Mouse (Mus musculus) limb, embryonic 15.5 days (tissue): ENCODE data around the gene Pfkfb3. TPM values are rescaled to one million over a fixed set of nuclear protein-coding genes. Genes with fewer than 3 reads are reported as not detected.

Experiments
- ATAC-seq: fragments of 200-750 bp; cut with Nextera tagmentation; 2 replicates; pipeline ENCODE4 v1.8.0; 2017; ENCODE audit warnings: low read depth, moderate TSS enrichment; ENCODE audit not compliant: insufficient number of reproducible peaks, low FRiP score, low TSS enrichment
- H3K27ac ChIP-seq: fragments of 300-500 bp; sonication (generic); 2 replicates; pipeline ENCODE4 v1.5.1; 2015; ENCODE audit warnings: moderate library complexity, mild to moderate bottlenecking, inconsistent platforms
- H3K27me3 ChIP-seq: fragments of 300-500 bp; sonication (generic); 2 replicates; pipeline ENCODE4 v1.6.1; 2015; ENCODE audit warnings: inconsistent platforms
- H3K36me3 ChIP-seq: fragments of 300-500 bp; sonication (generic); 2 replicates; pipeline ENCODE4 v1.6.1; 2015; ENCODE audit warnings: inconsistent platforms
- H3K4me1 ChIP-seq: fragments of 300-500 bp; sonication (generic); 2 replicates; pipeline ENCODE4 v1.6.1; 2015; ENCODE audit warnings: inconsistent platforms
- H3K4me2 ChIP-seq: fragments of 300-500 bp; sonication (generic); 2 replicates; pipeline ENCODE4 v1.6.1; 2015; ENCODE audit warnings: mild to moderate bottlenecking, inconsistent platforms
- H3K4me3 ChIP-seq: fragments of 300-500 bp; sonication (generic); 2 replicates; pipeline ENCODE4 v1.5.1; 2015; ENCODE audit warnings: mild to moderate bottlenecking, inconsistent platforms
- H3K9ac ChIP-seq: fragments of 300-500 bp; sonication (generic); 2 replicates; pipeline ENCODE4 v1.6.1; 2015; ENCODE audit warnings: inconsistent platforms
- H3K9me3 ChIP-seq: fragments of 300-500 bp; sonication (generic); 2 replicates; pipeline ENCODE4 v1.6.1; 2016; ENCODE audit warnings: inconsistent platforms
- WGBS: fragments of 180-500 bp; shearing (Covaris S2); methylation state at CpG from one replicate; pipeline ENCODE4 v1.1.7; 2015; 5-methylcytosine and 5-hydroxymethylcytosine counted together
- polyA plus RNA-seq: library from polyadenylated mRNA; unstranded; fragments of >200 nt; fragmentation: Nextera tagmentation; extraction: Ambion mirVana; gene quantifications from 2 replicates; pipeline ENCODE4 v1.2.1, GENCODE M21; 2015

The Pfkfb3 gene
- polyA plus RNA-seq = 16.8 and 18.8 TPM in 2 replicates

DNA sequence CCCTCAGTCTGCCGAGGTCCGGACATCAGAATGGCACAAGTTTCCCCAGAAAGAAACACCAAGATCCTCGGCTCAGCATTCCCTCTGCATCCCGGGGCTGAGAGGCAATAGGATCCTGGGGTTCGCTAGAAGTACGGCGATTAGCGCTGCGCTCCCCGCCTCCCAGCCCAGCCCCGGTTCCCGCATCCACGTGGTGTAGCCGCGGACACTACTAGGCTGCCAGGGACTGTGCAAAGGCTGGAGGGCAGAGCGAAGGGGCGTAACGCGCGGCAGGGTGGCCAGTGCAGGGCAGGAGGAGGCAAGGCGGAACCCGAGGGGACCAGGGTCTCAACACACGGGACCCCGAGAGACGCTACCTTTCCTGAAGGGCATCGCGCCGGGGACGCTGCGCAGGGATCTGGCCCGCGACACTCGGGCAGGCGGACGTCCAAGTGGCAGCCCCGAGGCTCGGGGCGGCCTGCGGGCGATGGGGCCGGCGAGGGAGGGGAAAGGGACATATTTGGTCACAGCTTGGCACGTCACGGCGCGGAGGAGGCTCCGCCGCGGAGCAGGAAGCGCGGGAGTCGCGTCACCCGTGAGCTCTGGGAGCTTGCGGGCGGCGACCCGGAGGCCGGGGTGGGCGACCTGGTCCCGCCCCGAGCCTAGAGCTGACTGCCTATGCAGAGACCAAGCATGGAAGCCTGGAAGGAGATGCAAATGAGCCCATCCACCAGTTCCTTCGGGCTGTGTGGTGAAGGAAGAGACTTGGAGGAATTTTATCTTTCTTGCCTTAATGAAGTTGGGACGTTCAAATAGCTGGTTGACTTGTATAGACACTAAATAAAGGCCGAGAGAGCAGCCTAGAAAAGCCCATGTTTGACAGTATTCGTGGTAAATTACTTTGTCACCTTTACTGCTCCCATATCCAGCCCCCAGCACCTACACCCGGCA is at the start of gene Pfkfb3:
TSS of gene Pfkfb3 (minus strand) at position 607 of the 930 bp plus-strand sequence.
- peaks cover 22% of the 10 kb centered on the region for H3K27me3 ChIP-seq

DNA sequence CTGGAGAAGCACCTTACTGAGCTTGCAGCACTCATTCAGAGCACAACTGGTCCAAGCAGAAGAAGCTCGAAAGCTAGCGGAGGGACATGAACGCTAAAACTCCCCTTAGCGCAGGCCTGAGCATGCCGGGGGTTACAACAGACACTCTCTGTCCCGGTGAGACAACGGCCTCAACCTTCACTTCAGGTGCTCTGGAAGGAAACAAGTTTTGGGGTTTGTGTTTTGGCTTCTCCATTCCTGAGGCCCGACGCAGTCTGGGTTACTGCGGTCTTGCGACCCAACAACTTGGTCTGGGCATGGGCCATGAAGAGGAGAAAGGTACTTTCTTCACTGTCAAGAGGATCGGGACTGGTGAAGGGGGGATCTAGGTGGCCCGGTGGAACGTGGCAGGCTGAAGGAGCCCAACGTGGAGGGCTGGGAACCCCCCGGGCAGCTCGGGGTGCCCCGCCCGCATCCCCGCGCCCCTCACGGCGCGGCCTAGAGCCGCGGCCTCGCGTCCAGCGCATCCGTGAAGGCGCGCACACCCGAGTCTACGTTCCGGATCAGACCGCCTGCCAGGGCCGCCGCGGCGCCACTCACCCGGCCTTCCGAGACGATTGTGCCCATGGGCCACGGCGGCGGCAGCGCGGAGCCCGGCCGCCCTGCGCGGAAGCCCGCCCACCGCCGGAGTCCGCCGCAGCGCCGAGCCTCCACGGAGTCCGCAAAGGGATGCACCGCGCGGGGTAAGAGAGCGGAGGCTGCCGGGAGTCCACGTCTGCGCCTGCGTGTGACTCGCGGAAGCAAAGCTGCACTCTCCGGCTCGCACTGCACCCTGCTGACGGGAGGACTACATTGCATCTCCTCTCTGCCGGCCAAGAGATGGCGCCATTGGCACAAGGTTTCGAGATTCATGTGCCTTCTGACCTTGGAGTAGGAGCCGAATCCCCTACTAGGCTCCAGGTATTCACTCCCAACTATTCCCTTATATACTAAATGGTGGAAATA is 48.9 kb upstream of the Pfkfb3 start:
- peaks cover 19% of the 10 kb centered on the region for H3K36me3 ChIP-seq
- H3K27me3 ChIP-seq = no peaks in the 10 kb centered on the region
- peak overlapping the region; percentile 100 for H3K9ac ChIP-seq
- H3K4me1 ChIP-seq = peaks cover 12% of the 10 kb centered on the region
- peak overlapping the region; percentile 75 for H3K4me3 ChIP-seq
- H3K27ac ChIP-seq = peak overlapping the region; percentile 84
- ATAC-seq = peak; percentile 97
- under 1% methylated on average over 69 of the region's 78 CpGs for WGBS
- no peaks in the 10 kb centered on the region for H3K9me3 ChIP-seq
- peak overlapping the region; percentile 65 for H3K4me2 ChIP-seq

More for the DNA sequence above, at the start of gene Pfkfb3:
- Histone ChIP-seq H3K4me1 (peaks cover 18% of the 10 kb centered on the region), H3K27ac (no peak within 1 kb of the TSS), H3K9ac (peak within 1 kb of the TSS; percentile 42), H3K4me2 (peak within 1 kb of the TSS; percentile 96), H3K4me3 (peak within 1 kb of the TSS; percentile 55), H3K9me3 (no peaks in the 10 kb centered on the region), H3K36me3 (no peaks in the 10 kb centered on the region)
- 2% methylated on average over 64 of the region's 67 CpGs for WGBS
- ATAC-seq = peak; percentile 77; the same call in 1 of the 2 replicates

DNA sequence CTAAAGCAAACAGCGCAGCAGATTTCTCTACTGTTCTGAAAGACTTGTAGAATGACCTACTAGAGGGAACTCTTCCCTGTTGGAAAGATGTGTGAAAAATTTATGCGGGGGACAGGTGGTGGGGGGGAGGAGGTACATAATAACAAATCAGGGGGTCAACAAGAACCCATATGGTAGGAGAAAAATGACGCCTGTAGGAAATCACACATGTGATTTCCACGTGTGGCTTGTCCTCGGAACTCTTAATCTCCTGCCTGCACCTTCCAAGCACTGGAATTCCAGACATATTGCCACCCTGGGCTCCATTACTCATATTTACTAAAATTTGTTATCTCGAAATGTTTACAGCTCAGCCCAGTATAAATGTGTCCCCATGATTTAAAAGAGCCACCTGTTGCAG is 47.9 kb upstream of the Pfkfb3 start:
- Histone ChIP-seq H3K4me2 (peak overlapping the region; percentile 65), H3K4me1 (peaks cover 12% of the 10 kb centered on the region), H3K9ac (peak overlapping the region; percentile 100; the same call in 1 of the 2 replicates), H3K9me3 (no peaks in the 10 kb centered on the region), H3K4me3 (peak overlapping the region; percentile 75), H3K36me3 (peaks cover 29% of the 10 kb centered on the region), H3K27ac (no peak overlapping the region), H3K27me3 (no peaks in the 10 kb centered on the region)
- 69% methylated on average over 6 of the region's 6 CpGs for WGBS
- ATAC-seq = no peak

DNA sequence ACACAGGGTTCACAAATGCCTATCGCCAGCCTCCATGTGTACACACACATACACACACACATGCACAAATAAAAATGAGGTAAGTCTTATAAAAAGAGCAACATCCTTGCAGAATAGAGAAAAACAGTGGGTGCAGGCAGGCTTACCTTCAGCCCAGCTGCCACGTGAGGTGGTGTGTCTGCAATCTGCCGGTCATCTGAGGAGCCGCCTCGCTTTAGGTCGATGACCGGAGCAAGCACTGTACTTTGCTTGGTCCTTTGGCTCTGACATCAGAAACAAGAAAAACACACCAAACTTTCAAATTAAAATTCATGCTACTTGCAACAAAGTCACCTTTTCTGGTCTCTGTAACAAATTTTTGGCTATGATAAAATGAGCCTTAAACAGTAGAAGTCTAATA is 44.0 kb upstream of the Pfkfb3 start:
- no peak overlapping the region for H3K27ac ChIP-seq
- H3K9ac ChIP-seq = no peak overlapping the region
- H3K4me3 ChIP-seq = no peak overlapping the region
- ATAC-seq = no peak
- H3K9me3 ChIP-seq = no peaks in the 10 kb centered on the region
- WGBS = 92% methylated on average over 7 of the region's 7 CpGs
- H3K4me2 ChIP-seq = no peak overlapping the region
- no peaks in the 10 kb centered on the region for H3K27me3 ChIP-seq
- H3K4me1 ChIP-seq = peaks cover 12% of the 10 kb centered on the region
- H3K36me3 ChIP-seq = peaks cover 59% of the 10 kb centered on the region

DNA sequence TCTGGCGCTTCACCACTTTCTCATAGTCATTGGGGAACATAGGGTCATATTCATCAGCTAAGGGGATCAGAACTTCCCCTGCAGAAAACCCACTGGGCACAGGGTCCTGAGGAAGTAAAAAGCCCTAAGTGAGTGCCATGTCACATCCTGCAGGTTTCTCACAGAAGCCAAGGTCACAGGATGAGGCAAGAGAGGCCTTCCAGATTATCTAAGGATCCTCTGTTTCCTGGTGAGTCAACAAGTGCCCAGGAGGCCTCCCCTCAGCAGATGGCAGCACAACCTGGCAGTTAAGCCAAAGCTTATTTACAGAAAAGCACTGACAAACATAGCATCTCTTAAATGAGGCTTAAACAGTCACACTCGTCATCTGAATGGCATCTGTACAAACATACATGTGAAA is 42.8 kb upstream of the Pfkfb3 start:
- H3K36me3 ChIP-seq = peaks cover 71% of the 10 kb centered on the region
- H3K4me1 ChIP-seq = peaks cover 7% of the 10 kb centered on the region
- no peaks in the 10 kb centered on the region for H3K27me3 ChIP-seq
- no peak overlapping the region for H3K9ac ChIP-seq
- no peak overlapping the region for H3K4me2 ChIP-seq
- H3K9me3 ChIP-seq = no peaks in the 10 kb centered on the region
- H3K4me3 ChIP-seq = no peak overlapping the region
- ATAC-seq = no peak
- no peak overlapping the region for H3K27ac ChIP-seq
- 90% methylated on average over 2 of the region's 2 CpGs for WGBS

DNA sequence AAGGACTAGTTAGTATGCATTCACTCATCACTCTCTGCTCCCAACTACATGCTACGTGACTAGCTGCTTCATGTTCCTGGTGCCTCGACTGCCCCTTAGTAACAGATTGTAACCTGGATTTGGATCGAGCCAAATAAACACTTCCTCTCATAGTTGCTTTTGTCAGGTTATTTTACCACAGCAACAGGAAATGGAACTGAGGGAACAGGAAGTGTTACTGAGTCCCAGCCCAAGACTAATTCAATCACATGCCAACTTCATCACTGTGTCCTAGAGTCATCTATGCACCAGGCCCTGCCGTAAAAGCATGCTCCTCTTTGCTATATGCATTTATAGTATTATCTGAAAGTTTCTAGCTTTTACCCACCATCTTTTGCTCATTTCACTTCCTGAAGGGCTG is 34.1 kb upstream of the Pfkfb3 start:
- Histone ChIP-seq H3K9ac (no peak overlapping the region), H3K36me3 (peaks cover 97% of the 10 kb centered on the region), H3K4me3 (no peak overlapping the region), H3K4me2 (no peak overlapping the region), H3K27me3 (no peaks in the 10 kb centered on the region), H3K27ac (no peak overlapping the region), H3K4me1 (no peaks in the 10 kb centered on the region), H3K9me3 (no peaks in the 10 kb centered on the region)
- WGBS = 91% methylated on average over 4 of the region's 4 CpGs
- ATAC-seq = no peak

DNA sequence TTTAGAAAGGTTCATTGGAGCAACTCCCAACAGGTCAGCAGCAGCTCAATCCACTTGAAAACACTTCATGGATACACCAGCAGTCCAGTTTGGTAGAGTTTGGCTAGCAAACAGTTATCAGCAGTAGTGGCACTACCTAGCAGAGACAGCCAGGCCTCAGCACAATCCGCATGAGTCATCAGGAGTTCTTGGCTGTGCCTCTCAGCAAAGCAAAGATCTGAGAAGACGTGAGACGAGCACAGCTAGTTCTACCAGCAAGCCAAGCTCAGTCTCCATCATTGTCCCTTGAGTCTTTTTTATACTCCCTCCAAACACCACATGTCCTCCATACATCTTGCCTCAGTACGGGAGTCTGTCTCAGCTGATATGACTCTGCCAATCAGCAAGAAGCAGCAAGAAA is 25.5 kb upstream of the Pfkfb3 start:
- no peak overlapping the region for H3K4me3 ChIP-seq
- H3K36me3 ChIP-seq = peaks cover 24% of the 10 kb centered on the region
- H3K9ac ChIP-seq = no peak overlapping the region
- H3K27ac ChIP-seq = no peak overlapping the region
- H3K4me1 ChIP-seq = no peaks in the 10 kb centered on the region
- ATAC-seq = no peak
- no peaks in the 10 kb centered on the region for H3K9me3 ChIP-seq
- WGBS = 91% methylated on average over 4 of the region's 4 CpGs
- H3K4me2 ChIP-seq = no peak overlapping the region
- no peaks in the 10 kb centered on the region for H3K27me3 ChIP-seq

DNA sequence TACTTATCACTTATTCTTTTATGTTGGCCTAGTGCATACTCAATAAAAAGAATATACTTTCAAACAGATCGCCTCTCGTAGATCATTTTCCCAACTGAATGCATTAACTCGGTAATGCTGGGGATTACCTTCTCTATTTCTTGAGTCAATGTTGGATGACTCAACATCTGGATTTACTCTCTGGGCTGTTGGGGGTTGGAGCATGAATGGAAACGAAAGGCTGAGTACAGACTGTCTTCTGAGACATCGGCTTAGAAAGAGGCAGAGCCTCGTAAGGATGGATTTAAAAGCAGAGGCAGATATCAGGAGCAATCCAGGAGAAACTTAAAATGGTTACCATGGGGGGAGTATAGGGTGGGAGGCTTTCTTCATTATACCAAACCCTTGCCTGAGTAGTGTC is 24.3 kb upstream of the Pfkfb3 start:
- Histone ChIP-seq H3K4me1 (no peaks in the 10 kb centered on the region), H3K27ac (no peak overlapping the region), H3K9ac (no peak overlapping the region), H3K27me3 (no peaks in the 10 kb centered on the region), H3K4me2 (no peak overlapping the region), H3K36me3 (peaks cover 12% of the 10 kb centered on the region), H3K9me3 (no peaks in the 10 kb centered on the region), H3K4me3 (no peak overlapping the region)
- 72% methylated on average over 6 of the region's 6 CpGs for WGBS
- no peak for ATAC-seq

DNA sequence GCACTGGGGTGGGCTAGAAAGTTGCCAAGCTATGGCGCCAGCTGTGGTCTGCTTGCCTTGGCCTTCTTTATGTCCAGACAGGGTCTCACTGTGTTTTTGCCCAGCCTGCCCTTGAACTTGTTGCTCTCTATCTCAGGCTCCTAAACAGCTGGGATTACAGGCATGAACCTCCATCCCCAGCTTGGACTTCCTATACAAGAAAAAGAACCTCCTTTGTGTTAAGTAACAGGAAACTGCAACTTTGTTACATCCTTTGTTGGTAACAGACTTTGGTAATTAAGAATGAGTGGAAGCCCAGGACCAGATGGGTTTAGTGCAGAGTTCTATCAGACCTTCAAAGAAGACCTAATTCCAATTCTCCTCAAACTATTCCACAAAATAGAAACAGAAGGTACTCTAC is 19.8 kb upstream of the Pfkfb3 start:
- no peaks in the 10 kb centered on the region for H3K9me3 ChIP-seq
- no peaks in the 10 kb centered on the region for H3K27me3 ChIP-seq
- H3K4me1 ChIP-seq = no peaks in the 10 kb centered on the region
- no peak overlapping the region for H3K9ac ChIP-seq
- 88% methylated on average over 1 of the region's 1 CpGs for WGBS
- ATAC-seq = no peak
- H3K36me3 ChIP-seq = no peaks in the 10 kb centered on the region
- no peak overlapping the region for H3K4me3 ChIP-seq
- no peak overlapping the region for H3K4me2 ChIP-seq
- H3K27ac ChIP-seq = no peak overlapping the region

DNA sequence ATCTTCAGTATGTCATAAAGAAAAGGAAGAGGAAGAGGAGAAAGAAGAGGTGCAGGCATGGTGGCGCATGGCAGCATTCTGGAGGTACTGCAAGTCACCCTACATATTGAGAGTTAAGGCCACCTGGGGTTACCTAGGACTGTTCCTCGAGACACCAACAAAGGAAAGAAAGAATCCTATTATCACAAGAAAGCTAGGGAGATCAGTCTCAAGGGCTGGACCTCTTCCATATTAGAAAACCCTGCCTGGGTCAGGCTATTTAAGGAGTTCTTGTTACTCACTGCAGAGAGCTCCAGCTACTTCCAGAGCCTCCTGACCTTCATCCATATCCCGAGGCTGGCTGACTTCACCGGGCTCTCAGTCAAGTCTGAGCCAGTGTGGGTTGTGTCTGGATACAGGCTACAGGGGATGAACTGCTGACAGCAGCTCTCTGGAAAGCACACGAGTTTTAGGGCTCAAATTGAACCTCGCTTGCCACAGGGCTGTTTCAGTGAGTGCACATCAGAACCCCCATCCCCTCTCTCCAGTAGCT is 17.2 kb upstream of the Pfkfb3 start:
- H3K36me3 ChIP-seq = no peaks in the 10 kb centered on the region
- no peaks in the 10 kb centered on the region for H3K4me1 ChIP-seq
- no peak for ATAC-seq
- WGBS = 49% methylated on average over 6 of the region's 6 CpGs
- H3K9me3 ChIP-seq = no peaks in the 10 kb centered on the region
- H3K9ac ChIP-seq = no peak overlapping the region
- no peak overlapping the region for H3K4me2 ChIP-seq
- H3K27me3 ChIP-seq = no peaks in the 10 kb centered on the region
- no peak overlapping the region for H3K27ac ChIP-seq
- no peak overlapping the region for H3K4me3 ChIP-seq

DNA sequence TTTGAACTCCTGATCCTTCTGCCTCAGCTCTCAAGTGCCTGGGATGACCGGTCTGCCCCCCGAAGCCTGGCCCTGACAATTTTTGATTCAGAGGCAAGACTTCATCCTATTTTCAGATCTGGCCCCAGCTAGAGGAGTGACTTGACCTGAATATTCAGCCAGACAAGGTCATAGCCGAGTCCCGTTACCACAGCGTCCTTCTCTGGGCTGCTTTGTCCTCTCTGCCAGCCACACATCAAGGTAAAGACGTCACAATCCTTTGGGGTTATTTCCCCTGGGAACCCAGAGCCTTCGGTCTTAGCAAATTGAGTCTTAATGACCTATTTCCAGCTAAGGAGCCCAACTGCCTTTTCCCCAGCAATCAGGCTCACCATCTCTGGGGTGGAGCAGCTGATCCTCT is 14.6 kb upstream of the Pfkfb3 start:
- 81% methylated on average over 7 of the region's 7 CpGs for WGBS
- no peak overlapping the region for H3K9ac ChIP-seq
- H3K9me3 ChIP-seq = no peaks in the 10 kb centered on the region
- H3K4me1 ChIP-seq = no peaks in the 10 kb centered on the region
- H3K4me3 ChIP-seq = no peak overlapping the region
- H3K27me3 ChIP-seq = no peaks in the 10 kb centered on the region
- H3K4me2 ChIP-seq = no peak overlapping the region
- H3K36me3 ChIP-seq = no peaks in the 10 kb centered on the region
- no peak overlapping the region for H3K27ac ChIP-seq
- ATAC-seq = no peak
